Mouse (Mus musculus): ENCODE results near the gene Ankrd50.
A peak's percentile ranks its signal among the peaks of the same experiment; 100 is the strongest.

Ankrd50 gene

DNA sequence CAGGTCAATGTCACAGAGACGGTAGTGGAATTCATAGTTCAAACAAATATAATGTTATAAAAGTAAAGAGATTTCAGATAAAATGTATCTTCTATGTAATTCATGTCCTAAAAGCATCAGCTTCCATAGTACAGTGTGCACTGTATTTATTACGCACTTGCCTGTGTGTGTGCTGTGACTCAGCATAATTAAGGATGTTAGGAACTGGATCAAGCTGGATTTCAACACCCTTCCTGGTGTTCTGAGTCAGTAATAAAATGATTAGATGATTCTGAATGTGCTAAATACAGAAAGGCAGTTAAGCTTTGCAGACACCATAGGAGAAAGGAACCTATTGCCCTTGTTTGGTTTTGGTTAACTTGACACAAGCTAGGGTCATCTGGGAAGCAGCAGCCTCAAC is 21.5 kb downstream of the Ankrd50 start:
- no peak for DNase-seq

DNA sequence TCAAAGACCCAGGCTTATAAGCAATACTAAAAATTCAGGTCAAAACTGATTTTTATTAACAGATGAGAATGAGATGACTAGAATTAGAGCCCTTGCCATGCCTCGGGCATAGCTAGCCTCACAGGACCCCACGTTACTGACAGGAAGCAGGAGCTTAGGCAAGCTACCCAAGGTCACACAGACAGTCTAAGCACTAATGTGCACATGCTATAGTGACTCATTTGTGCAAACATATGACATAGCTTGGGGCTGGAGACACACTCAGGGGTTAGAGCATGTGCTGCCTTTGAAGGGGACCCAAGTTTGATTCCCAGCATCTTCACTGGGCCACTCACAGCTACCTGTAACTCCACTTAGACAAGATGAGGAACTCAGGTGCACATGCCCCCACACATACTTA is 22.9 kb downstream of the Ankrd50 start:
- no peak for DNase-seq

DNA sequence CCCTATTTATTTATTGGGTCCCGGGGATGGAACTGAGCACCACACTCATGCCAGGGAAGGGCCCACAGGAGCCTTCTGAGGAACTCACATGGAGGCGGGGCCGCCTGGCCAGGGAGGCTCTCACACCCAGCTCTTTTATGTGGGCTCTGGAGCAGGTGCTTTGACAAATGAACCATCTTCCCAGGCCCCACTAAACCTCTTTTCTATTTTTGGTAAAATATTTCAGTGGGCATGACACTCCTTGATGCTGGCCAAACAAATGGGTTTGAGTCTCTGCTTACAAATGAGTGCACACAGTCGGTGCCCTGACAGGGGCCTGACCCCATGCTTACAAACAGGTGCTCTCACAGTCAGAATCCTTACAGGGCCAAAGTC is 24.4 kb downstream of the Ankrd50 start:
- no peak for DNase-seq

DNA sequence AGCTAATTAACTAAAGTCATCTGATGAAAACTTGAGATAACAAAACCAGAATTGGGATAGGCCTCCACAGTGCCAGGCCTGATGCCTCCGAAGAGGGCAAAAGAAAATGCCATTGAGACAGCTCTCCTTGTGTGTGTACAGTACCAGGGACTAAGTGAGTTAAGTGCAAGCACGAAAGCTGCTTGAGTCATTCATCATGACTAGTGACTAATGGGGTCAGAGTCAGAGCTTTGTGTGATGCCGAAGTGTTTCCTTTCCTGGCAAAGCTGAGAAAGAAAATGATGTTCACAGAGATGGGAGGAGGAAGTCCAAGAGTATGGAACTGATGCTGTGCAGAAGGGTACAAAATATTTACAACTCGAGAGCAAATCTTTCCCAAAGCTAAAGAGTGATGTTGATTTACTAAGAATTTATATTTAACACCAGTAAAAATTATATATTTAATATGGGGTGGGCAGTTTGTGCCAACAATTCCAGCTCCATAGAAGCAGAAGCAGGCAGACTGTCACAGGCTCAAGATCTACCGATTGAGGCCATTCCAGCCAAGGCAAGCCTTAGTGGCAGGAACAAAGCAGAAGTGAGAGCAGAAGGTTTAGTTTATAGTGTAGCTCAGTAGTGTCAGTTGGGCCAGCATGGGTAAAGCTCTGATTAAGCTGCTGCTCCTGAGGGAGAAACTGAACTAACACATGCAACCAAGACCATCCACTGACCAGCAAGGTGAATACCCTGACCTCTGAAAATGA is 25.0 kb downstream of the Ankrd50 start:
- no peak for DNase-seq

DNA sequence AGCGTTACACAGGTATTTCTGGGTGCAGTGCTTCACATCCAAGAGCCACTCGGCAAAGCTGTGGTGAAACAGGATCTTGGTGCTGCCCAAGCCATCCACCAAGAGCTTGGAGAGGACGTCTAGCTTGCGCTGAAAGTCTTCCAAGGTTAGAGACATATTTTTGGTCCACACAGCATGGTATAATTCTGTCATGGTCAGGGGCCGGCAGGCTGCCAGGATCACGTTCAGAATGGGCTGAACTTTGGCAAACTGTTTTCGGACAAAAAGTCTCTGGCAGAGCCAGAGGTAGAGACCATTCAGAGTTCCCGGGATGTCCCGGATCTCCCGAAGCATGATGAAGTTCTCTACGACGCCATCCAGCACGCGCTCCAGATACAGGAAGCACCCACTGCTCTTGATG is 27.6 kb downstream of the Ankrd50 start:
- DNase-seq = peak; percentile 32 to 60

DNA sequence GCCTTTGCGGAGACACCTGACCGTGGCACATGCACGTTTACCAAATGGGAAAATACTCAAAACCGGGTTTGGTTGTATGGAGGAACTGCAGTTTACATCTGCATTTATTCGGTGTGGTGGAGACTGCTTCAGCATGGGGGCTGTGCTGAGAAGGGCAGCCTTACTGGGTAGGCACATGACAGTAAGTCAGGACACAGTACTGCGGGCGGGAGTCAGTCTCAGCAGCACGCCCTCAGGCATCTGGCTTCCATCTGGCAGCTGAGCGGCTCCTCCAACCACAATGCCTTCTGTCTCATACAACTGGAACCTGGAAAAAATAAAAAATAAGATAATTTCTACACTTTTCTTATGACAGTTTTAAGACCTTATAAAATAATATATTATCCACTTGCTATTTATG is 32.4 kb downstream of the Ankrd50 start:
- DNase-seq = no peak

DNA sequence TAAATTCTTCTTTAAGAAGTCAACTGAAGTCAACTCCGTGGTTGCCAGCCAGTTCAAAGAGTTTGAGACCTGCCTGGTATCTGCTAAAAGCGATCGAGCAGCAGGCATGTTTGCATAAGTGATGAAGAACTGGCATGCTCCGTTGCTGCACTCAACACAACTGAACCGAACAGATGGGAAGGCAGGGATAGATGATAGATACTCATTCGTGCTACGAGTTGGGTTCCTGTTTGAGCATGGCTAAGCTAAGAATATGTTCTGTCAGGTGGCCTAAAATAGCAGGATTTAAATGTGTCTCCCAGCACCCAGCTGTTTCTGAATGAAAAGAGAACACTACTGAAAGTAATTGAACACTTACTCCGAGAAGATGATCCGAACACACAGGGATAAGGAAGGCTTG is 38.1 kb downstream of the Ankrd50 start:
- DNase-seq = no peak

DNA sequence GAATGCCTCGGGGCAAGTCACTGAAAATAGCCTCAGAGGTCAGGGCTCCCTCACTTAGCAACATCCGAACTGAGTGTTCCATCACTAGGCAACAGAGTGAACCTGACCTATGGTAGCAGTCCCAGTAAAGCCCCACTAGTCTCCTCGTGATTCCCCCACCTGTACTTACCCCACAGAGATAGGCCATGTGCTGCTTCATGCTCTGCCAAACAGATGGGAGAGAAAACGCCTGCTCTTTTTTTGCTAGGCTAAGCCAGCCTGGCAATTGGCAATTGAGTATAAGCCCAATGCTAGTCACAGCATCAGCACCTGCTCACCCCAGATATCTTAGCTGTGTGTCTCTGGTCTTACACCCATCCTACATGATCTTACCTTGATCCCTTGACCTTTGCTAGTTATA is 40.8 kb downstream of the Ankrd50 start:
- peak; percentile 37 to 41 for DNase-seq

DNA sequence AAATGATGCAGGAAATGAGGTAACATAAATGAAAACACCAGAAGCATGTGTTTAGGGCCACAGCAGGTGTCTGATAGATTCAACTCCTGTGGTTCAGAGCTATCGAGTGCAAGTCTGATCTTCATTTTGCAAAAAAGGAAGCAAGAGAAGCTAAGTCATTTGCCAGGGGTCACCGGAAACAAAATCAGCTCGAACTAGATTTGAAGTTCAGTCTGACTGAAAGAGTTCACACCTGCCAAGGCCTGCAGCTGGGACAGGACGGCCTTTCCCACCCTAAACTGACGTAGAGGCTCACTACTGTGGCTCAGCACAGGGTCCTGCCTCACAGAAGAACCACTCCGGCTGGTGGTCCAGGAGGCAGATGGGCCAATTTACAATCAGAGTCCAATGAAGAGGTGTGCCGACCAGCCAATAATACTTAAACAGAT is 44.1 kb downstream of the Ankrd50 start:
- peak in 1 of 2 experiments; percentile 30 for DNase-seq

DNA sequence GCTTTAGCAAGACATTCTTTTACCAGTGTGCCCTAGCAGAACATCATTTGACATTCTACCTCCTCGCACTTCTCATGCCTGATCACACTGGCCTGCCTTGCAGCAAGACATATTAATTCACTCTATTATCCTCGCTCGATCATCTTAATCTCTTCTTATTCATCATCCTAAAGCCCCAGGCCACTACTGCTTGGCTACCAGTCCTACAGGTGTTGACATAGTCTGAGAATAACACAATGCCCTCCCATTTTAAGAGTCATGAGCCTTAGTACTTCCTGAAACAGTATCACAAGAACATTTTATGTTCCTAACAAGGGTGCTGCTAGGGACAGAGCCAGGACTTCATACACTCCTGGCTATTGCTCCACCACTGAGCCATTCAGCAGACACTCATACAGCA is 48.0 kb downstream of the Ankrd50 start:
- no peak for DNase-seq

DNA sequence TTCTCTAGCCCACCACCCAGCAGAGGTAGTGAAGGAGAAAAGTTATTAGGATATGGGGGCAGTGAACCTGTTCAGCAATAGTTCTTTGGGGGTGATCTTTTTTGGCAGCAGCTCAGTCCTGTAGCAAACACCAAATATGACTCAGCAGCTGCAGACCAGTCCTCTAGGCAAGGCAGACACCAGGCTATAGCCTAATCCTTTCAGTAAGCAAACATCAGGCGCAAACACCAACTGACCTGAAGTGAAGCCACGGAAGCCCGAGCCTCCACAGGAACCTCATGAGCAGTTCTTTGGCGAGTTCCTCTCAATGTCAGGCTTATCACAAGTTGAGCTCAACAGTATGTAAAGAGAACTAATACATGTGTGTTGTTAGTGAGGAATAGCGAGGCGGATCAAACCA is 48.8 kb downstream of the Ankrd50 start:
- no peak for DNase-seq

DNA sequence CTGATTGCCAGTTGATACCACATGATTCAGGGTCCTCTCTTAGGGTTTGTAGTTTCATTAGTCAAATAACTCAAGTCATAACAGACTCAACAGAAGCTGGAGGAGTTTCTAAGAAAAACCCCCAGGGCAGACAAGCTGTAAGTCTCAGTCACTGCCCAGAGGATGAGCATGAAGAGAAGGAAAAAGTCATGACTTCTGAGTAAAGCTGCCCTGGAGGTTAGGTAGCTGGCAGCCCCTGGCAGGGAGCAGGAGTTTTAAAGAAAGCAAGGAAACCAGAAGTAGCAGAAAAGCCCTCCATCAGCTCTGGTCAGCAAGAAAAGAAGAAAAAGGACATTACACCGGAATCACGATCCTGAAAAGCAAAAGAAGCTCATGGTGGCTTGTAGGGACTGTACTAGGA is 50.2 kb downstream of the Ankrd50 start:
- no peak for DNase-seq

DNA sequence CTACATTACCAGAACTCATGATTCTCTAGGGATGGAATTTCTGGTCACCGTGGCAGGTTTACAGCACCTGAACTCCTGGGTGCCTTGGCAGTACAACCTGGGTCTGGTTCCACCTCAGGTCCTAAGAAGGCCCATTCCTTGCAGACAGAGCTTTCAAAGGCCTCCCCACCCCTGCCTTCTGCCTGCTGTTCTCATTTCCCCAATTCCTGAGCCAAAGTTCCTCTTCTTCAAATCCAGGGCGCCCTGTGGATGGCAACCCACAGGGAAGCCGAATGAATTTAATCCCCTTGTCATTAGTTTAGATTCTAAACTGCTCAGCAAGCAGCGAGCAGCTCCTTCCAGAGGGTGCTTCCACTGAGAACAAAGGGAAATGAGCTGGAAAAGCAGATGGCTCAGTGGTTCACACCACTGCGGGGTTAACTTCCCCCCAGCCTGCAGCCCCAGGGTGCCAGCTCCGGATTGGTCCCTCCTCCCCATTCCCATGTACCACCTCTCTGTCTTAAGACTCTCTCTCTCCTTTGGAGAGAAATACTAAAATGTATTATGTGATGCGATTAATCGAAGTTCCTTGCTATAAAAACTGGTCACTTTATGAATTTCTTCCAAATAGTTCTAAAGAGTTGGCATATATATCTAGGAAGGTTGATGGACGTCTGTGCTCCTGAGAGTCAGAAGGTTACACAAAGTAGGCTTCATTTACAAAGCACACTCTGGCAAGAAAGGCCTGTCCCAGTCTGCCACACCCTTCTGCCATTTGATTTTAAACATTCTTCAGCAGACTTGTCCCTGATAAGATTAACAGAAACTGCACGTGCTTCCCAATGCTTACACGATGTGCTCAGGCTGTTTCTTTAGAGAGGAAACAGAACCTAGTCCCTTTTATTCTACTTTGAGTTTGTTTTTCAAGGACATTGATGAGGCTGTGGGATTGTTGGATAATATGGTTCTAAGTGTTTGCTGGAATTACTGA is 50.9 kb downstream of the Ankrd50 start:
- no peak for DNase-seq

DNA sequence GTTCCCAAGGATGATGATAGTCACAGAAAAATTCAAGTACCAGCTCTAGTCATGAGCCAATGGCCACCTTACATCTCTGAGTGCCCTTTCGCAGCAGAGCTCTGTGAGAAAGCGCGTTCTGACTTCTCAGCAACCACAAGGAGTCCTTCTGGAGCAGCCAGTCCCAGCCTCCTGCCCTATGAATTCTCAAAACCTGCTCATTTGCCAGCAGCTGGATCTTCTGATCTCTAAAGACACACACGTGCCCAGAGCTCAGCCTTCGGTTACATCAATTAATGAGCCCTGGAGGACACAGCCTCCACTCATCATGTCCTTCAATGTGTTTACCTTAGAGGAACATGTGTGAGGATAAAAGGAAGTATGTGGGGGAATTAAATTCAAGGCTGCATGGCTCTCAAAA is 53.2 kb downstream of the Ankrd50 start:
- DNase-seq = no peak

DNA sequence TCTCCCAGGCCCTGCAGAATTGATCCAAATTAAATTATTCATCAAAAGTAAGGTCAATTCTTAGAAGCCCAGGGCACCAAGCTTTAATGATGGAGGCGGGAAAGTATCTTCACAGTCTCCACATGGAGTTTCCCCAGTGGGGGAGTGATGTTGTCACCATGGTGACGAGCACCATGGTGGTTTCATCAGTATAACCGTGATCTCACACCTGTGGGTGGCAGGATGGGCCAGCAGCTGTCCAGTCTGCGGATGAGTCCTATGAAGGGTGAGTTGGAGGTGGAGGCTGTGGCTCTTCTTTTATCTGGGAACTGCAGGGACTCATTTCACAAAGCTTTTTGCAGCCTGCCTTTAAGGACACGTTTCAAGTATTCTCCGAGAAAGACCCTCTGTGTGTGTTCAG is 53.6 kb downstream of the Ankrd50 start:
- DNase-seq = no peak

DNA sequence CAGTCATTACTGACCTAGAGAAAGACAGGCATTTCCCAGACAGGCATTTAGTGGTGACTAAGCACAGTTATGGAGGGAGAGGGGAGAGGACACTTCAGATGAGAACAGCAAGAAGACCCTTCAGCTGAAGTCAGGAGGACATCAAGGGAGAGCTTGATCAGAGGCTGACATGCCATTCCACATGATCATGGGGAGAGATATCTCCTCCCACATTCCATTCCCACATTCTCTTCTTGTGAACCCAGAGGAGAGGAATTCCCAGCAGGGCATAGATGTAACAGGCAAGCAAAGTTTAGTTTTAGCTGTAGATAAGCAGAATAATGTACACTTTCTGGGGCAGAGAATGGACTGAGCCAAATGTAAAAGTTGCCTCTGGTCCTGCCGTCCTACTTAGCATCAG is 57.4 kb downstream of the Ankrd50 start:
- DNase-seq = no peak

DNA sequence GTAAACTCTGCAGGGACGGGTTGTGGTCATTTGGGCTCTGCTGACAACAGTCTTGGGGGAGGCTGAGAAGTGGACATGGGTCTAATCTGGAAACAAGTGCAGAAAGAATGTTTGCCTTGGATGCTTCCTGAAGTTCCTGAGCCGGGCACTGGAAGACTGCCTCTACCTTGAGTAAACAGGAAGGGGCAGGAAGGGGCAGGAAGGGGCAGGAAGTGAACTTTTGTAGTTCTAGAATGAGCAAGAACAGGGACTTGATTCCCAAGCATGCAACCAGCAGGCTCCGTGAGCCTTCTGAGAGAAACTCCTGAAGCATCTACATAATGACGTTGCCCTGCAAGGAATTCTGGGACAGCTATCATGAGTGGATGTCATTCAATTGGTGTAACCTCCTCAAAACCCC is 60.7 kb downstream of the Ankrd50 start:
- no peak for DNase-seq

DNA sequence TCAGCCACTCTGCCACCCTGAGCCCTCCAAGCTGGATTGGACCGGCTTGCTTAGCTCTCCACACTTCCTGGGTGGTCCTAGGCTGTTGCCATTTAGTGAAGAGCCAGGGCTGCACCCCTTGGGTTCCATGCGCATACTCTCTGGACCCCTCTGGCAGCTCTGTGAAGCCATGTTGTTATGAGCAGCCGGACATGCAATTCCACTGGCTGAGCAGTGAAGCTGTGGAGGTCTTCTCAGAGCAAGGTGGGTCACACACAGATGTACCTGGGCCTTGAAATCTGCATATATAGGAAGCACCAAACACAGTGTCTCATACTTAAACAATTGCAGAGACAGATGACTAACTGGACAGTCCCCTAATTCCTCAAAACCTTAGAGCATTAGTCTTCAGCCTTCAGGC is 64.7 kb downstream of the Ankrd50 start:
- no peak for DNase-seq

DNA sequence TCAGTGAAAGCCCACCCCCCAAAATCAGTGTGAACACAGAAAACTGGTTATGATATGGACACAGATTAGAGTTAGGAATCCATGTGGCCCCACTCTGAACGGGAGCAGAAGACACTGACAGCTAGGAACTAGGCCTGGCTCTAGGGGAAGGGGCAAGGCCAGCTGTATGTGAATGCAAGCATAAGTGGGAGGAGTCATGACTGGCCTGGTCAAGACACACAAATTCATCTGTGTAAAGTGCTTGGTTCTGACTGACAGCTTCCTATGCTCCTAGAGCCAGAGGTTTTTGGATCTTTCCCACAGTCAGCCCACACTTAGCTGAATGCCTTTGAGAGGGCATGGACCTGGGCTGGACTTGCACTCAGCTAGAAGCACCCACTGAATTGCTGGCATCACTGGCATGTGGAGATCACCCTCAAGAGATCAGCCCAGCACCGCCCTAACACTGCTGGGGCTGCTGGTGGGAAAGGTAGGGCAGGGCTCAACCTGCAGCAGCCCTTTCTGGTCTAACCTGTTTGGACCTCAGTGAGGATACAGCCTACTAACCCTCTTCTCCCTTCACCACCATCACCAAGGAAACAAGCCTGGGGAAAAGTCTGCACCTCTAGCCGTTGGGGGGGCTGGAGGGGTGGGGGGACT is 69.2 kb downstream of the Ankrd50 start:
- DNase-seq = no peak
